Mouse (Mus musculus): Measurements from ENCODE around the gene Cnn2. TPM values are rescaled to one million over a fixed set of nuclear protein-coding genes. Genes with fewer than 3 reads are reported as not detected.

The Cnn2 gene
- polyA plus RNA-seq (2014; fragmentation: Illumina TruSeq; extraction: RNeasy Lipid Tissue Mini Kit (QIAGEN cat#74804)): 10.0 TPM

DNA sequence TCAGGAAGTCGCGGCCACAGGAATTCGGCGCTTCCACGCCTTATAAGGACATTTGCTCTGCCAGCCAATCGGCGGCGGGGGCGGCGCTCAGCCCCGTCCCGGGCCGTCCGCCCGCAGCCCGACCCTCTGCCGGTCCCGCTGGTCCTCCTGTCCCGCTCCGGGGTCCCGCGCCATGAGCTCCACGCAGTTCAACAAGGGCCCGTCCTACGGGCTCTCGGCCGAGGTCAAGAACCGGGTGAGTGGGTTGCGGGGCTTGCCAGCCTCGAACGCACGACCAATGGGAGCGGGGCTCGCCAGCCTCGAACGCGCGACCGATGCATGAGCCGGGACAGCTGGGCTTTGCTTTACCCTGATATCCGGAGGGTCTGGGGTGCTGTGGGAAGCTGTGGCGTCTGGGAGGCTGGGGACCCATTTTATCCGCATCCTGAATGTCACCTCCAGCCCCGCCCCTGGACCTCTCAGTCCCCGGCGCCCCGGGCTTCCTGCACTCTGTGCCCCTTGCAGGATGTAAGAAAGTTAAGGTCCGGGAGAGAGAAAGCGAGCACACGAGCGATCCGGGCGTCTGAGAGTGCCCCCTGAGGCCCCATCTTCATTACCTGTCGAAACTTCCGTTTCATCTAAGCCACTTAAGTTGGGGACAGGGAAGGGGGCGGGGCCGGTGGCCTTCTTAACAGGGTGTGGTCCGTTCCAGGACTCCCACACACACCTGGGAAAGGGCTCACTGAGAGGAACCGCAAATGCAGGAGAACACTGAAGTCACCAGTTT, at the start of gene Cnn2:
TSS of gene Cnn2 (plus strand) at position 79 of the 766 bp plus-strand sequence.

GRCm38 (mm10) chr10:79959847-79960601, 28.4 kb upstream of the Cnn2 start, which contains the start of gene Wdr18:
Gene Wdr18 (plus strand): TSS chr10:79960152.

GRCm38 (mm10) chr10:79970415-79971182, 17.8 kb upstream of the Cnn2 start, which contains the start of gene Grin3b:
Gene Grin3b (plus strand): TSS chr10:79970715.

GRCm38 (mm10) chr10:79984195-79984816, 4.1 kb upstream of the Cnn2 start, which contains the start of gene Tmem259:
Gene Tmem259 (minus strand): TSS chr10:79984330.

GRCm38 (mm10) chr10:79996272-79997033, 8.1 kb downstream of the Cnn2 start, which contains the start of gene Abca7:
Gene Abca7 (plus strand): TSS chr10:79996494.

GRCm38 (mm10) chr10:80016511-80016910, 28.1 kb downstream of the Cnn2 start, which contains the start of gene Arhgap45:
Gene Arhgap45 (plus strand): TSS chr10:80016653.

DNA sequence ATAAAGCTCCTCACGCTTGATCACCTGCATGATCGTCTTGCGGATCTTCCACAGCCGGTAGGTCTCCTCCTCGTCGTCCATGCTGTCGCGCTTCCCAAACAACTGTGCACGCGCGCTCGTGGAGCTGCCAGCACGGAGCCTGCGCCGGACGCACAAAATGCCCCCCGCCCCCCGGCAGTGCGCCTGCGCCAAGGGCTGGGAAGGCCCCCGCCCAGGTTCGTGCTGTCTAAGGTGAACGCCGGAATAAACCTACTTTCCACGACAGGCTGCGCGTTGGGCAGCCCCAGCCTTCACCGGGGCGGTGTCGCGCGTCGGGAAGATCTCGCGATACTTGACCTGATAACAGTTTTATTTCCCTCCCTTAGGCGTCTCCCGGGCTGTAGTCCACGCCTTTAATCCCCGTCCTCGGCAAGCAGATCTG, 51.2 kb downstream of the Cnn2 start, which contains the start of gene Polr2e:
TSS of gene Polr2e (minus strand) at position 237 of the 421 bp plus-strand sequence.

Other genes starting within 250 kb of the Cnn2 start
- not detected for gene Polrmt, start 242.0 kb upstream of the Cnn2 start, polyA plus RNA-seq (2014; fragmentation: Illumina TruSeq; extraction: RNeasy Lipid Tissue Mini Kit (QIAGEN cat#74804))
- gene Fgf22, start 233.5 kb upstream of the Cnn2 start, polyA plus RNA-seq (2014; fragmentation: Illumina TruSeq; extraction: RNeasy Lipid Tissue Mini Kit (QIAGEN cat#74804)): not detected
- gene Rnf126, start 221.6 kb upstream of the Cnn2 start, polyA plus RNA-seq (2014; fragmentation: Illumina TruSeq; extraction: RNeasy Lipid Tissue Mini Kit (QIAGEN cat#74804)): 0.29 TPM
- 1.2 TPM for gene Fstl3, start 211.3 kb upstream of the Cnn2 start, polyA plus RNA-seq (2014; fragmentation: Illumina TruSeq; extraction: RNeasy Lipid Tissue Mini Kit (QIAGEN cat#74804))
- gene Prss57, start 197.6 kb upstream of the Cnn2 start, polyA plus RNA-seq (2014; fragmentation: Illumina TruSeq; extraction: RNeasy Lipid Tissue Mini Kit (QIAGEN cat#74804)): not detected
- gene Palm, start 195.0 kb upstream of the Cnn2 start, polyA plus RNA-seq (2014; fragmentation: Illumina TruSeq; extraction: RNeasy Lipid Tissue Mini Kit (QIAGEN cat#74804)): 0.77 TPM
- not detected for gene Misp, start 167.6 kb upstream of the Cnn2 start, polyA plus RNA-seq (2014; fragmentation: Illumina TruSeq; extraction: RNeasy Lipid Tissue Mini Kit (QIAGEN cat#74804))
- 114 TPM for gene Ptbp1, start 134.2 kb upstream of the Cnn2 start, polyA plus RNA-seq (2014; fragmentation: Illumina TruSeq; extraction: RNeasy Lipid Tissue Mini Kit (QIAGEN cat#74804))
- not detected for gene Prtn3, start 114.1 kb upstream of the Cnn2 start, polyA plus RNA-seq (2014; fragmentation: Illumina TruSeq; extraction: RNeasy Lipid Tissue Mini Kit (QIAGEN cat#74804))
- not detected for gene Plppr3, start 114.0 kb upstream of the Cnn2 start, polyA plus RNA-seq (2014; fragmentation: Illumina TruSeq; extraction: RNeasy Lipid Tissue Mini Kit (QIAGEN cat#74804))
- not detected for gene Elane, start 102.3 kb upstream of the Cnn2 start, polyA plus RNA-seq (2014; fragmentation: Illumina TruSeq; extraction: RNeasy Lipid Tissue Mini Kit (QIAGEN cat#74804))
- gene Cfd, start 97.7 kb upstream of the Cnn2 start, polyA plus RNA-seq (2014; fragmentation: Illumina TruSeq; extraction: RNeasy Lipid Tissue Mini Kit (QIAGEN cat#74804)): 1.5 TPM
- gene Med16, start 79.7 kb upstream of the Cnn2 start, polyA plus RNA-seq (2014; fragmentation: Illumina TruSeq; extraction: RNeasy Lipid Tissue Mini Kit (QIAGEN cat#74804)): 0.37 TPM
- gene Gm26602, start 77.7 kb upstream of the Cnn2 start, polyA plus RNA-seq (2014; fragmentation: Illumina TruSeq; extraction: RNeasy Lipid Tissue Mini Kit (QIAGEN cat#74804)): not detected
- not detected for gene Kiss1r, start 71.6 kb upstream of the Cnn2 start, polyA plus RNA-seq (2014; fragmentation: Illumina TruSeq; extraction: RNeasy Lipid Tissue Mini Kit (QIAGEN cat#74804))
- gene R3hdm4, start 67.4 kb upstream of the Cnn2 start, polyA plus RNA-seq (2014; fragmentation: Illumina TruSeq; extraction: RNeasy Lipid Tissue Mini Kit (QIAGEN cat#74804)): 8.0 TPM
- gene Arid3a, start 61.5 kb upstream of the Cnn2 start, polyA plus RNA-seq (2014; fragmentation: Illumina TruSeq; extraction: RNeasy Lipid Tissue Mini Kit (QIAGEN cat#74804)): 3.3 TPM
- 1.2 TPM for gene Wdr18, start 28.4 kb upstream of the Cnn2 start, polyA plus RNA-seq (2014; fragmentation: Illumina TruSeq; extraction: RNeasy Lipid Tissue Mini Kit (QIAGEN cat#74804))
- not detected for gene Grin3b, start 17.9 kb upstream of the Cnn2 start, polyA plus RNA-seq (2014; fragmentation: Illumina TruSeq; extraction: RNeasy Lipid Tissue Mini Kit (QIAGEN cat#74804))
- not detected for gene Tmem259, start 4.3 kb upstream of the Cnn2 start, polyA plus RNA-seq (2014; fragmentation: Illumina TruSeq; extraction: RNeasy Lipid Tissue Mini Kit (QIAGEN cat#74804))
- gene Abca7, start 7.9 kb downstream of the Cnn2 start, polyA plus RNA-seq (2014; fragmentation: Illumina TruSeq; extraction: RNeasy Lipid Tissue Mini Kit (QIAGEN cat#74804)): 0.14 TPM
- not detected for gene Arhgap45, start 28.1 kb downstream of the Cnn2 start, polyA plus RNA-seq (2014; fragmentation: Illumina TruSeq; extraction: RNeasy Lipid Tissue Mini Kit (QIAGEN cat#74804))
- 0.51 TPM for gene Polr2e, start 51.2 kb downstream of the Cnn2 start, polyA plus RNA-seq (2014; fragmentation: Illumina TruSeq; extraction: RNeasy Lipid Tissue Mini Kit (QIAGEN cat#74804))
- gene Gpx4, start 58.6 kb downstream of the Cnn2 start, polyA plus RNA-seq (2014; fragmentation: Illumina TruSeq; extraction: RNeasy Lipid Tissue Mini Kit (QIAGEN cat#74804)): 21.6 TPM
- gene Sbno2, start 117.0 kb downstream of the Cnn2 start, polyA plus RNA-seq (2014; fragmentation: Illumina TruSeq; extraction: RNeasy Lipid Tissue Mini Kit (QIAGEN cat#74804)): 0.29 TPM
- gene Stk11, start 127.2 kb downstream of the Cnn2 start, polyA plus RNA-seq (2014; fragmentation: Illumina TruSeq; extraction: RNeasy Lipid Tissue Mini Kit (QIAGEN cat#74804)): 4.8 TPM
- gene Atp5d, start 150.0 kb downstream of the Cnn2 start, polyA plus RNA-seq (2014; fragmentation: Illumina TruSeq; extraction: RNeasy Lipid Tissue Mini Kit (QIAGEN cat#74804)): 0.34 TPM
- gene Cbarp, start 152.3 kb downstream of the Cnn2 start, polyA plus RNA-seq (2014; fragmentation: Illumina TruSeq; extraction: RNeasy Lipid Tissue Mini Kit (QIAGEN cat#74804)): not detected
- gene Midn, start 159.7 kb downstream of the Cnn2 start, polyA plus RNA-seq (2014; fragmentation: Illumina TruSeq; extraction: RNeasy Lipid Tissue Mini Kit (QIAGEN cat#74804)): 10.3 TPM
- 34.8 TPM for gene Cirbp, start 177.4 kb downstream of the Cnn2 start, polyA plus RNA-seq (2014; fragmentation: Illumina TruSeq; extraction: RNeasy Lipid Tissue Mini Kit (QIAGEN cat#74804))
- 1.1 TPM for gene 1600002K03Rik, start 184.4 kb downstream of the Cnn2 start, polyA plus RNA-seq (2014; fragmentation: Illumina TruSeq; extraction: RNeasy Lipid Tissue Mini Kit (QIAGEN cat#74804))
- 5.3 TPM for gene Efna2, start 190.9 kb downstream of the Cnn2 start, polyA plus RNA-seq (2014; fragmentation: Illumina TruSeq; extraction: RNeasy Lipid Tissue Mini Kit (QIAGEN cat#74804))
- 5.4 TPM for gene Mum1, start 237.8 kb downstream of the Cnn2 start, polyA plus RNA-seq (2014; fragmentation: Illumina TruSeq; extraction: RNeasy Lipid Tissue Mini Kit (QIAGEN cat#74804))

All from ovary, adult 10 weeks (tissue).